Mouse (Mus musculus): ENCODE results near the gene Espn.

Gene Espn

GRCm38 (mm10) chr4:152132772-152133169 is 19.4 kb downstream of the Espn start:
- in situ Hi-C loops (cut with MboI; ENCODE audit: unreplicated experiment in 2 of 2): no loop called here

GRCm38 (mm10) chr4:152131809-152132771 is 20.1 kb downstream of the Espn start:
- in situ Hi-C loops (cut with MboI; ENCODE audit: unreplicated experiment in 2 of 2): no loop called here

- in situ Hi-C loops (cut with MboI; ENCODE audit: unreplicated experiment in 2 of 2): no loop called here
These were observed 21.2 kb downstream of the Espn start for GRCm38 (mm10) chr4:152130771-152131653.

- in situ Hi-C loops (cut with MboI; ENCODE audit: unreplicated experiment in 2 of 2): no loop called here
These were observed 22.7 kb downstream of the Espn start for GRCm38 (mm10) chr4:152129395-152129930.

GRCm38 (mm10) chr4:152128784-152129183 is 23.4 kb downstream of the Espn start:
- in situ Hi-C loops (cut with MboI; ENCODE audit: unreplicated experiment in 2 of 2): no loop called here

GRCm38 (mm10) chr4:152127884-152128283 is 24.3 kb downstream of the Espn start:
- in situ Hi-C loops (cut with MboI; ENCODE audit: unreplicated experiment in 2 of 2): no loop called here

- in situ Hi-C loops (cut with MboI; ENCODE audit: unreplicated experiment in 2 of 2): no loop called here
These were observed 25.9 kb downstream of the Espn start for GRCm38 (mm10) chr4:152126026-152126920.

GRCm38 (mm10) chr4:152125161-152126025 is 26.8 kb downstream of the Espn start:
- in situ Hi-C loops (cut with MboI; ENCODE audit: unreplicated experiment in 2 of 2): no loop called here

GRCm38 (mm10) chr4:152124361-152124961 is 27.7 kb downstream of the Espn start:
- in situ Hi-C loops (cut with MboI; ENCODE audit: unreplicated experiment in 2 of 2): no loop called here

- in situ Hi-C loops (cut with MboI; ENCODE audit: unreplicated experiment in 2 of 2): no loop called here
These were observed 31.0 kb downstream of the Espn start for GRCm38 (mm10) chr4:152121183-152121505.

GRCm38 (mm10) chr4:152120311-152121182 is 31.6 kb downstream of the Espn start:
- in situ Hi-C loops (cut with MboI; ENCODE audit: unreplicated experiment in 2 of 2): no loop called here

GRCm38 (mm10) chr4:152119396-152120292 is 32.5 kb downstream of the Espn start:
- in situ Hi-C loops (cut with MboI; ENCODE audit: unreplicated experiment in 2 of 2): no loop called here

- in situ Hi-C loops (cut with MboI; ENCODE audit: unreplicated experiment in 2 of 2): no loop called here
These were observed 34.6 kb downstream of the Espn start for GRCm38 (mm10) chr4:152117538-152117937.

GRCm38 (mm10) chr4:152115921-152116612 is 36.1 kb downstream of the Espn start, which contains the start of gene Tnfrsf25:
Gene Tnfrsf25, plus strand, starts transcription at chr4:152115934.
- in situ Hi-C loops (cut with MboI; ENCODE audit: unreplicated experiment in 2 of 2): no loop called here

- in situ Hi-C loops (cut with MboI; ENCODE audit: unreplicated experiment in 2 of 2): no loop called here
These were observed 38.1 kb downstream of the Espn start for GRCm38 (mm10) chr4:152114080-152114479.

- in situ Hi-C loops (cut with MboI; ENCODE audit: unreplicated experiment in 2 of 2): no loop called here
These were observed 39.8 kb downstream of the Espn start for GRCm38 (mm10) chr4:152112329-152112728.

Measured in v-Abl transformed pro-B cells (cell line).